Mouse (Mus musculus): ENCODE results near the gene Kremen1.

- no peak for TF ChIP-seq CTCF (IDR thresholded peaks at IDR 0.05)
- no peak for TF ChIP-seq EP300 (IDR thresholded peaks at IDR 0.05)
These were observed 10.7 kb upstream of the Kremen1 start for GRCm38 (mm10) chr11:5272066-5272360.
